Mouse (Mus musculus): ENCODE data around the gene Rps12-ps3. TPM values are rescaled to one million over a fixed set of nuclear protein-coding genes. Genes with fewer than 3 reads are reported as not detected.

Gene Rps12-ps3
- total RNA-seq (2023), result 100 to 1,000 TPM; 909 to 975 TPM

GRCm38 (mm10) chr19:59321990-59322389, at the start of gene Rps12-ps3:
TSS of gene Rps12-ps3 (plus strand) at chr19:59322290.

GRCm38 (mm10) chr19:59345658-59346283, 23.7 kb downstream of the Rps12-ps3 start, which contains the start of gene Pdzd8:
TSS of gene Pdzd8 (minus strand) at chr19:59345780.

Other genes starting within 250 kb of the Rps12-ps3 start
- 10 to 100 TPM; 13.4 to 17.9 TPM for gene Shtn1, start 246.2 kb upstream of the Rps12-ps3 start, total RNA-seq (2023)
- not detected for gene Vax1, start 152.2 kb upstream of the Rps12-ps3 start, total RNA-seq (2023)
- gene Kcnk18, start 103.1 kb upstream of the Rps12-ps3 start, total RNA-seq (2023), result not detected
- gene Slc18a2, start 61.4 kb upstream of the Rps12-ps3 start, total RNA-seq (2023), result under 1 TPM in 1 of 2 experiments, not detected in 1; 0.21 TPM
- gene Pdzd8, start 23.5 kb downstream of the Rps12-ps3 start, total RNA-seq (2023), result 10 to 100 TPM; 36.0 to 36.2 TPM
- not detected for gene Emx2, start 136.1 kb downstream of the Rps12-ps3 start, total RNA-seq (2023)